Mouse (Mus musculus) E14TG2a.4 (cell line): ENCODE measurements at regions not wholly inside any gene's neighbourhood (a gene's known extent, or its start where the extent isn't known, plus 50 kb on each side); places are given as distances from the start of the nearest gene placed in this dataset.
A peak's percentile ranks its signal among the peaks of the same experiment; 100 is the strongest.

Experiments
- H3K27me3 ChIP-seq: 2 replicates; pipeline ENCODE4 v1.6.1; 2014; ENCODE audit warnings: low read length, control low read depth; ENCODE audit not compliant: insufficient read depth
- H3K36me3 ChIP-seq: 2 replicates; pipeline ENCODE4 v1.6.1; 2014; ENCODE audit warnings: low read length, control low read depth; ENCODE audit not compliant: insufficient read depth
- H3K4me1 ChIP-seq: replicated peaks from 2 replicates; pipeline ENCODE4 v1.6.1; 2014; ENCODE audit warnings: low read depth, low read length, control low read depth
- H3K4me3 ChIP-seq: replicated peaks from 2 replicates; pipeline ENCODE4 v1.5.1; 2014; ENCODE audit warnings: mild to moderate bottlenecking, low read length
- H3K9me3 ChIP-seq: 2 replicates; pipeline ENCODE4 v1.6.1; 2014; ENCODE audit warnings: low read length, control low read depth
- CTCF ChIP-seq: conservative IDR thresholded peaks from 2 replicates; pipeline ENCODE4 v1.5.1; 2014; ENCODE audit warnings: low read length
- NANOG ChIP-seq: IDR thresholded peaks from 2 replicates; pipeline ENCODE4 v1.6.1; 2014; ENCODE audit warnings: borderline replicate concordance, low read length, mixed read lengths
- POU5F1 ChIP-seq: IDR thresholded peaks from 2 replicates; pipeline ENCODE4 v1.6.1; 2014; ENCODE audit warnings: low read length, borderline replicate concordance

DNA sequence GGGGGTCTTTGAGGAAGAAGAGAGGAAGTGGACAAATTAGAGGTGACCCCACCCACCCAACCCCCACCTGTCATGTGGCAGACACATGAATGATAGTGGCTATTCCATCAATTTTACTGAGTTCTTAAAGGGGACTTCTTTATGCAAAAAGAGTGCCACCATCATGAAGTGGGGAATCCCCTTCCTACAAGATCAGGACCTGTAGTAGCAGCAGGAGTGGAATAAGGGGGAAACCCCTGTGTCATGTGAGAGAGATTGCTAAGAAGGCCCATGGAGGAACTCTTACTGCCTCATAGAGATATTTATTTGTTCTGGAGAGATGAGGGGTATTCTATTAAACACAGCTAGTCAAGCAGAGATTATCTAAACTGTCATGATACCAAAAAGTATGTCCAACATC lies 393.4 kb upstream of the Atp11b start:
- H3K9me3 ChIP-seq: no peaks in the 10 kb centered on the region
- TF ChIP-seq POU5F1: no peak
- no peak for TF ChIP-seq NANOG
- TF ChIP-seq CTCF: no peak

DNA sequence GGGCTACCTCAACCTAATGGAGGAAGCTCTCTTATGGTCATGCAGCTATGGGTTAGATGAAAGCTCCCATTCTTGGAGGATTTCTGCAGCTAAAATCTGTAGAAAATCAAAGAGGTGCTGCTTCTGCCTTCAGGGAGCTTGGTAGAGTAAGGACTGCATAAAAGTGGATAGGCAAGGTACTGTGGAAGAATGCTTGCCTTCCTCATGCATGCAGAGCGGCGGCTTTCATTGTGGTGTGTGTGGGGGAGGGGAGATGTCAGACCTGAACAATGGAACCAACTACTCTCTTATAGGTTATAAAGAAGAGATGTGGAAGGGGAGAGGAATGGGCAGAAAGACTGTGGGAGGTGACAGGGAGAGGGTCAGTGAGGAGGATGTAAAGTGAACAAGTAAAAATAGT lies 392.8 kb upstream of the Atp11b start:
- Histone ChIP-seq H3K27me3 (0 out of 2 replicates have a peak, but pooled peaks cover 3% of the 10 kb centered on the region), H3K4me1 (no peaks in the 10 kb centered on the region), H3K4me3 (no peak overlapping the region), H3K36me3 (no peaks in the 10 kb centered on the region), H3K9me3 (no peaks in the 10 kb centered on the region)
- no peak for TF ChIP-seq POU5F1
- TF ChIP-seq NANOG: no peak
- TF ChIP-seq CTCF: no peak

More for the DNA sequence above, 393.4 kb upstream of the Atp11b start:
- Histone ChIP-seq H3K4me1 (no peaks in the 10 kb centered on the region), H3K4me3 (no peak overlapping the region), H3K27me3 (0 out of 2 replicates have a peak, but pooled peaks cover 3% of the 10 kb centered on the region), H3K36me3 (no peaks in the 10 kb centered on the region)

GRCm38 (mm10) chr3:35365431-35365830 lies 388.5 kb upstream of the Atp11b start:
- Histone ChIP-seq H3K4me1 (no peaks in the 10 kb centered on the region), H3K27me3 (0 out of 2 replicates have a peak, but pooled peaks cover 3% of the 10 kb centered on the region), H3K36me3 (no peaks in the 10 kb centered on the region), H3K4me3 (no peak overlapping the region), H3K9me3 (no peaks in the 10 kb centered on the region)
- TF ChIP-seq POU5F1: no peak

DNA sequence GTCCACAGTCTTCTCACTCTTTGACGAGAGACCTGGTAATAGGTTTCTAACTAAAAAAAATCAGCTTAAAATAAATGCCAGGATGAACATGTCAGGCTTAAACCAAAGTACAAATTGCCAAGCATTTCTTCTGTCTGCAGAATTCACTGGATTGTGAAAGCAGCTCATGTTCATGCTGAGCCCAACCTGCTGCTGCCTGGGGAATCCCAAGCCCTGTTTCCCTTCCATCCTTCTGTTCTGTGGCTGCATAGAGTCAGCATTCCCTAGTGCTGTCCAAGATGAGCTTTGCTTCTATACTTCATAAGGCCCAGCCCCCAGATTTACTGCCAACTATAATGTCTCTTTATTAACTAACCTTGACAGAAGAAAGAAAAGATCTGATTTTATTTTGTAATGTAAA lies 381.6 kb upstream of the Atp11b start:
- Histone ChIP-seq H3K4me3 (no peak overlapping the region), H3K9me3 (no peaks in the 10 kb centered on the region), H3K4me1 (no peaks in the 10 kb centered on the region), H3K27me3 (no peaks in the 10 kb centered on the region), H3K36me3 (no peaks in the 10 kb centered on the region)
- TF ChIP-seq POU5F1: no peak
- TF ChIP-seq NANOG: no peak
- no peak for TF ChIP-seq CTCF

- no peaks in the 10 kb centered on the region for H3K9me3 ChIP-seq
- H3K4me1 ChIP-seq: peaks cover 11% of the 10 kb centered on the region
- H3K27me3 ChIP-seq: no peaks in the 10 kb centered on the region
- TF ChIP-seq POU5F1 (no peak), CTCF (no peak), NANOG (peak; percentile 74)
- H3K36me3 ChIP-seq: no peaks in the 10 kb centered on the region
- H3K4me3 ChIP-seq: no peak overlapping the region
Observed at GRCm38 (mm10) chr3:35387386-35387785, 366.5 kb upstream of the Atp11b start.

- H3K4me3 ChIP-seq: no peak overlapping the region
- H3K36me3 ChIP-seq: no peaks in the 10 kb centered on the region
- peaks cover 18% of the 10 kb centered on the region for H3K4me1 ChIP-seq
- H3K27me3 ChIP-seq: no peaks in the 10 kb centered on the region
- no peaks in the 10 kb centered on the region for H3K9me3 ChIP-seq
- TF ChIP-seq POU5F1 (no peak), NANOG (peak; percentile 79; the same call in 1 of the 2 replicates), CTCF (no peak)
Observed at GRCm38 (mm10) chr3:35392657-35393056, 361.2 kb upstream of the Atp11b start.

DNA sequence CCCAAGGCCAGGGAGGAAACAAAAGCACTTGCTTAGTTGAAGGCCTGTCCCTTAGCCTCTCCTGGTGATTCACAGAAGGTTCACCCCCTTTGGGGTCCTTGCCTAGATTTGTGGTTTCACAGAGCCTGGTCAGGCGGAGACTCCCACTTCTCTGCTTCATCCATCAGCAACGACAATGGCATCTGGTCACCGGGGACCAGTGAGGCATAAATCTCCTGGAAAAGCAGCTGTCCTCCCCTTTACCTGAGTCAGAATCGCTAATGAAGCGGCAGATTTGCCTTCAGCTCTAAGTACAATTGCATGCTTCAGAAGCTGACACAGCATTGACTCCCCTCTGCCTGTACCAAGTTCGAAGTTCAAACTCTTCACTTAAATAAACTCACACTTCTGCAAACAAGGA lies 353.7 kb upstream of the Atp11b start:
- Histone ChIP-seq H3K9me3 (no peaks in the 10 kb centered on the region), H3K27me3 (no peaks in the 10 kb centered on the region), H3K36me3 (no peaks in the 10 kb centered on the region), H3K4me3 (no peak overlapping the region), H3K4me1 (peaks cover 16% of the 10 kb centered on the region)
- TF ChIP-seq CTCF (no peak), NANOG (no peak), POU5F1 (no peak)

DNA sequence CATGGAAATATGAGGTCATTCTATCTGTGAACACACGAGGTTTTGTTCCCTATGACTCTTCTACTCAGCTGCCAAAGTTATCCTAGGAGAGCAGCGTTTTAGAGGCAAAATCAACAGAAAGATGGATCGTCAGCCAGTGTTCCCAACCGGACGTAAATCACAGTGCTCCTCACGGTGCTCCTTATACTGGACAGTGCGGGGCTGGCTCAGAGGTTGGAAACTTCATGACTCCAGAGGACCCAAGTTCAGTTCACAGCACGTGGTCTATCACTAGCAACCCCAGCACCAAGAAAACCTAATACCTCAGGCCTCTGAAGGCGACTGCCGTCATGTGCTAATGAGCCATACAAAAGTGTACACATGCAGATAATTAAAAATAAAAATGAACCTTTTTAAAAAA lies 351.2 kb upstream of the Atp11b start:
- H3K9me3 ChIP-seq: peaks cover 2% of the 10 kb centered on the region
- TF ChIP-seq CTCF: no peak
- no peak for TF ChIP-seq NANOG
- no peak for TF ChIP-seq POU5F1
- H3K4me1 ChIP-seq: peaks cover 31% of the 10 kb centered on the region
- H3K36me3 ChIP-seq: no peaks in the 10 kb centered on the region
- H3K4me3 ChIP-seq: no peak overlapping the region
- H3K27me3 ChIP-seq: no peaks in the 10 kb centered on the region

GRCm38 (mm10) chr3:35403952-35404351 lies 350.0 kb upstream of the Atp11b start:
- Histone ChIP-seq H3K9me3 (peaks cover 5% of the 10 kb centered on the region), H3K27me3 (no peaks in the 10 kb centered on the region), H3K36me3 (no peaks in the 10 kb centered on the region), H3K4me3 (no peak overlapping the region), H3K4me1 (peaks cover 31% of the 10 kb centered on the region)
- TF ChIP-seq POU5F1 (no peak), NANOG (no peak), CTCF (no peak)
